Mouse (Mus musculus): Measurements from ENCODE around the gene Gm43064. TPM values are rescaled to one million over a fixed set of nuclear protein-coding genes. Genes with fewer than 3 reads are reported as not detected.
"Not testable (repeated sequence)": the region's sequence is repeated elsewhere in the genome, so short reads cannot be mapped to it uniquely, and the experiment has no call there.

The Gm43064 gene
- polyA plus RNA-seq, 1 experiment, result not detected

DNA sequence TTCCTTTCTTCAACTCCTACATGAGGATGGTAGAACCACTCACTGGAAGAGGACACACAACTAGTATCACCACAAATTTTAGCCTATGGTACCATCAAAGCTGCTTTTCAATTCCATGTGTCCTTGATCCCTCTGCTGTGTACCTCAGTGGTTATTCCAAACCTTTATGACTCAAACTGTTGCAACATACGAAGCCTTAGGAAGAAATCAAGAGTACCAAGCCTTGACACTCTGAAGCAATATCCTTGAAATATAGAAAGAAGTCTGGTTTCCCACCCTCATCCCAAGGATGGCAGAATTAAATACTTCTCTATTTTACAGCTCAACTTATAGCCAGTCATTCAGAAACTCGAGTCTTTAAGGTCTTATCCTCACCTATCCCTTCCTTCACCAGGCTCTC, 13.0 kb upstream of the Gm43064 start:
- Histone ChIP-seq H3K4me1 (ENCODE audit: control insufficient read depth, insufficient read depth, low read length) (peaks cover 39% of the 10 kb centered on the region), H3K27ac (ENCODE audit: insufficient read depth, low read depth, low read length) (no peak overlapping the region), H3K4me3 (ENCODE audit: insufficient read depth, low read length) (no peak overlapping the region)
- TF ChIP-seq POLR2A (IDR thresholded peaks at IDR 0.05; ENCODE audit: borderline replicate concordance, low read depth, low read length) (no peak), CTCF (IDR thresholded peaks at IDR 0.05; ENCODE audit: low read depth, low read length) (no peak)

DNA sequence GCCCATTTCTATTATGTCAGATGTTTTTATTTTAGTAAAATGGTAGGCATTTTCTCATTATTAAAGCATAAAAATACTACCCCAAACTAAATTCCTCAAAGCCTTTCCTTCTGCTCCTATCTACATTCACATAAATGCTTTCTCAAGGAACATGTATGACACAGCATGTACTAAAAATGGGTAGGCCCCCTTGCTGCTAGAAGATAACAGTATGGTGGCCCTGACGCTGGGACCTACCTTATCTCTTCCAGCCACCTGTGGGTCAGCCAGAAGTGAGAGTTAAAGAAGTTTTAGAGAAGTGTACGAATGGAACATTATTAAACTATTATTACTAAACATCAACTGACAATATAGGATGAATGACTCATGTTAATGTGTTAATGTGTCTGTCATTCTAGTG, 9.9 kb upstream of the Gm43064 start:
- no peak overlapping the region for H3K27ac ChIP-seq (ENCODE audit: insufficient read depth, low read depth, low read length)
- H3K4me1 ChIP-seq (ENCODE audit: control insufficient read depth, insufficient read depth, low read length), result peaks cover 47% of the 10 kb centered on the region
- H3K4me3 ChIP-seq (ENCODE audit: insufficient read depth, low read length), result no peak overlapping the region
- TF ChIP-seq POLR2A (IDR thresholded peaks at IDR 0.05; ENCODE audit: borderline replicate concordance, low read depth, low read length) (no peak), CTCF (IDR thresholded peaks at IDR 0.05; ENCODE audit: low read depth, low read length) (no peak)

DNA sequence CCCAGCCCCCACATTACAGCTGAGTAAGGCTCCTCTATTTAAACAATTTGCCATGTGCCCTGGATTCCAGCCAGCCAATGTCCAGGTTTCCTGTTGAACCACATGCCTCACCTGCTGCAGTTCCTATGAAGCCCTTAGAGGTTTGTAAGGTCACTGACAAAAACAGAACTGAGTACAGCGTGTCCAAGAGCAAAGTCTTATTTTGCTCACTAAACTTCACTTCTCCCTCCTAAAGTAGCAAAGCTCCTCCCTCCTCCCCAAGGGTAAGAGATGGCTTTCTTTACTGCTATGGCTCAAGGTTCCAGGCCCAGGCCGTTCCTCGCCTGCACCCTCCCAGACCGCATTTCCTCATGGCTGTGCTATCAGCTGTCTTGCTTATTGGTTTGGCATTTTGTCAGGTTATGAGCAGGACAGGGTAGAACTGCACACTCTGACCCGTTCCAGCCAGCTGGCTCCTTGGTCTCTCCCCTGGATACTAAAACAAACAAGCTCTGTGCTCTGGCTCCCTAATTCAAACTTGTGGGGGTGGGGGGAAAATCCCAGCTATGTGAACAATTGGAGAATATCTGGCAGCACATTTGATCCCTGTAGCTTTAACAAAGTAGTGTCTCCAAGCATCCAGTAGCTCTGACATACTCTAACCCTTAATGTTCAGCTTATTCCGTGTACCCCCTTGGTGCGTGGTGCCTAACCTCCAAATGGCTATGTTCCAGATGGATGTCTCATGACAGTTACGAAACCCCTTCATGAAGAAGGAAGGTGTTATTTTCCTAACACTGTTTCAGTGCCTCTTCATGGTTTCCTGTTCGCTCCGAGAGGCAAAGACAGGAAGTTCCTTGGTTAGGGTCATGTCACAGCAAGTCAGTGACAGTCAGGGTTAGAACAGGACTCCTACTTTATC, 7.5 kb upstream of the Gm43064 start:
- TF ChIP-seq CTCF (IDR thresholded peaks at IDR 0.05; ENCODE audit: low read depth, low read length), result no peak
- no peak for TF ChIP-seq POLR2A (IDR thresholded peaks at IDR 0.05; ENCODE audit: borderline replicate concordance, low read depth, low read length)
- H3K4me1 ChIP-seq (ENCODE audit: control insufficient read depth, insufficient read depth, low read length), result peaks cover 54% of the 10 kb centered on the region
- peak overlapping the region; percentile 8; the same call in 1 of the 2 replicates for H3K4me3 ChIP-seq (ENCODE audit: insufficient read depth, low read length)
- H3K27ac ChIP-seq (ENCODE audit: insufficient read depth, low read depth, low read length), result peak overlapping the region; percentile 98

DNA sequence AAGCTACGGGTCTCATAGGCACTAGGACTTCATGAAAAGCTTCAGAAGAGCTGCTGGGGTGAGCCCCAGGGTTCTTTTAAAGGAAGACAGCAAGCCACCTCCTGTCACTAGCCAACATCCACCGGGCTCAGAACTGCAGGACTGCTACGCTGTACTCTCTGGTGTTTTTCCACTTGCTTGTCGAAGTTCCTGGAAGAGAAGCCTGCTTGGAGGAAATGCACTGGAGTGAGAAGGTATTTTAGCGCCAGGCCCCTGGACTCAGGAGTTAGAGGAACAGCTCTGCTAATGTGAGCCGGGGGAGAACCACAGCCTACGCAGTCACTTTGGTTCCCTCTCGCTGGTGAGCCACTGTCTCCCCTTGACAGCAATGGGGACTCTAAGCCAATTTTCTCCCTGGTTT, 6.5 kb upstream of the Gm43064 start:
- peak overlapping the region; percentile 98 for H3K27ac ChIP-seq (ENCODE audit: insufficient read depth, low read depth, low read length)
- peaks cover 59% of the 10 kb centered on the region for H3K4me1 ChIP-seq (ENCODE audit: control insufficient read depth, insufficient read depth, low read length)
- TF ChIP-seq POLR2A (IDR thresholded peaks at IDR 0.05; ENCODE audit: borderline replicate concordance, low read depth, low read length), result no peak
- TF ChIP-seq CTCF (IDR thresholded peaks at IDR 0.05; ENCODE audit: low read depth, low read length), result no peak
- H3K4me3 ChIP-seq (ENCODE audit: insufficient read depth, low read length), result no peak overlapping the region

DNA sequence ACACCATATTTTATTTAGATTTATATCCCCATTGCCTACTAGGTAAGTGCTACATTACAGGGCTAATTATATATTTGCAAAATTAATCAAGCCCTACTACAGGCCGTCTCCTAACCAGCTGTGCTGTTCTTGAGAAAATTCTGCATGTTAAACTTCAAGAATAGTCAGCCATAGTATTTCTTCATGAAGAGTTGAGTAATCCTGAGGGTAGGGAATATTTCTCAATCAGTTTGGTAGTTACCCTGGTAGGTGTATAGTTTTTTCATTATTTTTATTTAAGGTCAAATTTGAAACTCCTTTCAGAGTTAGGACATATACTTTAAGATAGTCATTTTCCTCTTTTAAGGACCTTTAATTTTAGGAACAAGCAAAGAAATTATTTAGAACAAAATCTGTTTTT, 3.7 kb upstream of the Gm43064 start:
- H3K27ac ChIP-seq (ENCODE audit: insufficient read depth, low read depth, low read length), result peak overlapping the region; percentile 16; the same call in 1 of the 2 replicates
- H3K4me3 ChIP-seq (ENCODE audit: insufficient read depth, low read length), result no peak overlapping the region
- H3K4me1 ChIP-seq (ENCODE audit: control insufficient read depth, insufficient read depth, low read length), result peaks cover 53% of the 10 kb centered on the region
- TF ChIP-seq POLR2A (IDR thresholded peaks at IDR 0.05; ENCODE audit: borderline replicate concordance, low read depth, low read length), result no peak
- TF ChIP-seq CTCF (IDR thresholded peaks at IDR 0.05; ENCODE audit: low read depth, low read length), result no peak

DNA sequence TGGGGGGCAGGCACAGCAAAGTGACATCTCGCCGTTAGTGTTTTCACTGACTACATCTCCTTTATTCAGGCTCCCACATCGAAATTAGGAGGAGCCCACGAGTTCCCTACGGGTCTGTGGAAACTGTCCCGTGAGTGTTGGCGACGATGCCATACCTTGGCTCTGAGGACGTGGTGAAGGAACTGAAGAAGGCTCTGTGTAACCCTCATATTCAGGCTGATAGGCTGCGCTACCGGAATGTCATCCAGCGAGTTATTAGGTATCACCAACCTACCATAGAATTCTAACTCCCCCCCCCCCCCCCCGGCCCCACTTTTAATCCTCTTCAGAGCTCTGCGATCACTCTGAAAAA, 402 bp downstream of the Gm43064 start:
- Histone ChIP-seq H3K4me3 (ENCODE audit: insufficient read depth, low read length) (peak overlapping the region; percentile 99), H3K4me1 (ENCODE audit: control insufficient read depth, insufficient read depth, low read length) (peaks cover 24% of the 10 kb centered on the region), H3K27ac (ENCODE audit: insufficient read depth, low read depth, low read length) (peak overlapping the region; percentile 92)
- no peak for TF ChIP-seq CTCF (IDR thresholded peaks at IDR 0.05; ENCODE audit: low read depth, low read length)
- TF ChIP-seq POLR2A (IDR thresholded peaks at IDR 0.05; ENCODE audit: borderline replicate concordance, low read depth, low read length), result no peak

DNA sequence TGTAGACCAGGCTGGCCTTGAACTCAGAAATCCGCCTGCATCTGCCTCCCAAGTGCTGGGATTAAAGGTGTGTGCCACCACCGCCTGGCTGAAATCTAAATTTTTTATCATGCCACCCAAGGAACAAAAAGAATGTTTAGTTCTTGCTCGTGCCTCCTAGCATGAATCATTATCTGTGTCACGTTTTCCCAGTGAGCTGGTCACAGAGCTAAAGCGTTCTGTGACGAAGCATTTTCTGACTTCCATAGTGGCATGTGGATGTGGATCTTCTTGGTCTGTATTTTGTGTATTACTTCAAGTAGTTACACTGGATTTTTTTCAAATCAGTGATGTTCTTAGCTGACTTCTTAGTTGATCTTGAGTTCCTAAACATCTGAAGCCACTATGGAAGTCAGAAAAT, 1.6 kb downstream of the Gm43064 start:
- H3K4me3 ChIP-seq (ENCODE audit: insufficient read depth, low read length), result no peak overlapping the region
- no peak overlapping the region for H3K27ac ChIP-seq (ENCODE audit: insufficient read depth, low read depth, low read length)
- H3K4me1 ChIP-seq (ENCODE audit: control insufficient read depth, insufficient read depth, low read length), result peaks cover 19% of the 10 kb centered on the region
- no peak for TF ChIP-seq CTCF (IDR thresholded peaks at IDR 0.05; ENCODE audit: low read depth, low read length)
- no peak for TF ChIP-seq POLR2A (IDR thresholded peaks at IDR 0.05; ENCODE audit: borderline replicate concordance, low read depth, low read length)

DNA sequence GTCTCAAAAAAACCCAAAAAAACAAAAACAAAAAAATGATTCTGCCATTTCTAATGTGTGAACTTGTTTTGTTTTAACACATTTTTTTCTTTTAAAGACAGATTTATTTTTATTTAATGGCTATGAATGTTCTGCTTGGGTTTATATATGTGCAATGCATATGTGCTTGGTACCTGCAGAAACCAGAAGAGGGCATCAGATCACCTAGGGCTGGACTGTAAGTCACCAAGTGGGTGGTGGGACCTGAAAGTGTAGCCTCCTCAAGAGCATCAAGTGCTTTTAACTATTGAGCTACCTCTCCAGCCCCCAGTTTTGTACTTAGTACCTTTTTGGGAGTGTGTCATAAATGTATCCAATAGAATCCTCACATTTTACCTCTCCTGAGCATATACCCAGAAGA, 18.2 kb downstream of the Gm43064 start:
- no peak overlapping the region for H3K4me3 ChIP-seq (ENCODE audit: insufficient read depth, low read length)
- TF ChIP-seq CTCF (IDR thresholded peaks at IDR 0.05; ENCODE audit: low read depth, low read length), result no peak
- TF ChIP-seq POLR2A (IDR thresholded peaks at IDR 0.05; ENCODE audit: borderline replicate concordance, low read depth, low read length), result no peak
- H3K27ac ChIP-seq (ENCODE audit: insufficient read depth, low read depth, low read length), result no peak overlapping the region
- H3K4me1 ChIP-seq (ENCODE audit: control insufficient read depth, insufficient read depth, low read length), result peaks cover 18% of the 10 kb centered on the region

DNA sequence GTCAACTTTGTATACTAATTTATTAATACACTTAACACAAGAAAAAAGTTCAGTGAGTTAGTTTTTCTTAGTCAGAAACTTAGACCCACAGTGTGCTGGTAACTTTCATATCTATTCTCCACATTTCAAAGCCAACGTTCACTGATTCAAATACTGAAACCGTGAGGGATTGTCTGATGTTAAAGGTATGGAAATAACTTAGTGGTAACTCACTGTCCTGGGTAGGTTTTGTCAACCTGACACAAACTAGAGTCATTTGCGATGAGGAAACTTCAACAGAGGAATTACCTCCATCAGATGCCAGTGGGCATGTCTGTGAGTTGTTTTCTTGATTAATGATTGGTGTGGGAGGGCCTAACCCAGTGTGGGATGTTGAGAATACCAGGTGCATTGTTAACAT, 19.7 kb downstream of the Gm43064 start:
- no peak for TF ChIP-seq POLR2A (IDR thresholded peaks at IDR 0.05; ENCODE audit: borderline replicate concordance, low read depth, low read length)
- TF ChIP-seq CTCF (IDR thresholded peaks at IDR 0.05; ENCODE audit: low read depth, low read length), result no peak

DNA sequence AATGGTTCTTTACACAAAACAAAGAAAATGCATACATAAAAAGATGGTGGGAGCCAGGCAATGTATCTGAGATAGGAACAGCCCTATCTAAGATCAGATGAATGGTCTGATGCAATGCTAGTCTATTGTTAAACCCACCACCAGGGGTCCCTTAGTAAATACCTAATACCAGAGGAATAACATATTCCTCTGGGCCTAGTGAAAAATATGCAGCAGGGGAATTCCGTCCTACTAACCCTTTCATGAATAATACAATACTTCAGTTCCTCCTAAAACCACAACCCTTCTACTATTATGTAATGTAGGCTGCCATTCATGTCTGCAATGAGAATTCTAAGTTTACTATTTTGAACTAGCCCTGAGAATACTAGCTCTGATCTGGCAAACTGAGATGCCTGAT, 21.3 kb downstream of the Gm43064 start:
- H3K4me3 ChIP-seq (ENCODE audit: insufficient read depth, low read length); H3K27ac ChIP-seq (ENCODE audit: insufficient read depth, low read depth, low read length): not testable (repeated sequence)
- peaks cover 26% of the 10 kb centered on the region for H3K4me1 ChIP-seq (ENCODE audit: control insufficient read depth, insufficient read depth, low read length)

More for the DNA sequence above, 19.7 kb downstream of the Gm43064 start:
- Histone ChIP-seq H3K4me3 (ENCODE audit: insufficient read depth, low read length) (no peak overlapping the region), H3K27ac (ENCODE audit: insufficient read depth, low read depth, low read length) (no peak overlapping the region), H3K4me1 (ENCODE audit: control insufficient read depth, insufficient read depth, low read length) (peaks cover 23% of the 10 kb centered on the region)

All from bone marrow macrophage, adult 2 months (primary cell).